Mouse (Mus musculus) left cerebral cortex, postnatal 14 days (tissue): ENCODE results near the gene Chchd2. TPM values are rescaled to one million over a fixed set of nuclear protein-coding genes. Genes with fewer than 3 reads are reported as not detected.
"Not testable (repeated sequence)": the region's sequence is repeated elsewhere in the genome, so short reads cannot be mapped to it uniquely, and the experiment has no call there.

Experiments used
- DNase-seq, 2 experiments: peaks; one replicate each; pipeline ENCODE4 v3.0.0; 2021 to 2022; ENCODE audit warnings: low spot score in 2 of 2, mixed read lengths in 1 of 2
- intact Hi-C: fragments of 180-260 bp; cut with DNase I; formaldehyde crosslinking; loops from one replicate; pipeline ENCODE4 v1.15.1; 2025
- total RNA-seq, 2 experiments: library from RNA; stranded (reverse); gene quantifications; 2 replicates each; pipeline ENCODE4 v1.2.3; 2021

Gene Chchd2
- total RNA-seq, 2 experiments from 2014 or later, result 413 to 428 TPM

DNA sequence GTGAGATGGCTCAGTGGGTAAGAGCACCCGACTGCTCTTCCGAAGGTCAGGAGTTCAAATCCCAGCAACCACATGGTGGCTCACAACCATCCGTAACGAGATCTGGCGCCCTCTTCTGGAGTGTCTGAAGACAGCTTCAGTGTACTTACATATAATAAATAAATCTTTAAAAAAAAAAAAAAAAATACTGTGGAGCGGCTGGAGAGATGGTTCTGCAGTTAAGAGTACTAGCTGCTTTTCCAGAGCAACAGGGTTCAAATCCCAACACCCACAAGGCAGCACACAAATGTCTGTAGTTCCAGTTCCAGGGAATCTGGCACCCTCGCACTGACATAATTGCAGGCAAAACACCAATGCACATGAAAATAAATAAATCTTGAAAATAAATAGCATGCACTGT lies 3.1 kb upstream of the Chchd2 start:
- DNase-seq, intact Hi-C loops: not testable (repeated sequence)

- DNase-seq, result no peak
- intact Hi-C loops, result no loop called here
Measured at GRCm38 (mm10) chr5:129886271-129886670, 999 bp downstream of the Chchd2 start.

DNA sequence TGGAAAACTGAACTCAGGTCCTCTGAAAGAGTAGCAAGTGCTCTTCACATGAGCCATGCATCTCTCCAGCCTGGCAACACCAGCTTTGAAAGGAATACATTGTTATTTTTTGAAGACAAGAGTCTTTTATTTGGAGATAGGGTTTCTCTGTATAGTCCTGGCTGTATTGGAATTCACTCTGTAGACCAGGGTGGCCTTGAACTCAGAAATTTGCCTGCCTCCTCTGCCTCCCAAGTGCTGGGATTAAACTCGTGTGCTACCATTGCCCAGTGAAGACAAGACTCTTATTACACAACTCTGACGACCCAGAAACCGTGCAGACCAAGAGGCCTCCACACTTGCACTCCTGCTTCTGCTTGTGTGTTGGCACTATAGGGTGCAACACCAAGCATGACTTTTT lies 7.4 kb downstream of the Chchd2 start:
- intact Hi-C loops, result no loop called here
- no peak for DNase-seq

DNA sequence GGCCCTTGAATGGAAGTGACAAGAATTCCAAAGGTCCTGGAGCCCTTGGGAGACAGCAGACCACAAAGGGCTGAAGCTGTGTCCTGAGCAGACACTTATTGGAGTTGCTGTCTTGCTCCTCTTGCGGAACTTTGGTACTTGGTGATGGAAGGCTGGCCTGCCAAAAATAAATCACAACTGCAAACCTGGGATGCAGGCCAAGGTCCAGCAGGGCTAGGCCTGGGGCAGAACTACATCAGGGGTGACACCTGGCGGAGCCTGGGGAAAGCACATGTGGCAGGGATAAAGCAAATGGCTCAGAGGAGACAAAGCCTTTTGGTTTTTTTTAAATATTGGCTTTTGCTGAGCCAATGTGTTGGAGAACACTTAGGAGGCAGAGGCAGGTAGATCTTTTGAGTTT lies 8.3 kb downstream of the Chchd2 start:
- DNase-seq, result peak; percentile 44 to 49
- intact Hi-C loops, result no loop called here

GRCm38 (mm10) chr5:129877731-129878455 lies 9.4 kb downstream of the Chchd2 start:
- peak; percentile 37 to 54 for DNase-seq
- intact Hi-C loops, result no loop called here

GRCm38 (mm10) chr5:129875098-129875497 lies 12.2 kb downstream of the Chchd2 start:
- DNase-seq, result no peak
- intact Hi-C loops, result no loop called here

DNA sequence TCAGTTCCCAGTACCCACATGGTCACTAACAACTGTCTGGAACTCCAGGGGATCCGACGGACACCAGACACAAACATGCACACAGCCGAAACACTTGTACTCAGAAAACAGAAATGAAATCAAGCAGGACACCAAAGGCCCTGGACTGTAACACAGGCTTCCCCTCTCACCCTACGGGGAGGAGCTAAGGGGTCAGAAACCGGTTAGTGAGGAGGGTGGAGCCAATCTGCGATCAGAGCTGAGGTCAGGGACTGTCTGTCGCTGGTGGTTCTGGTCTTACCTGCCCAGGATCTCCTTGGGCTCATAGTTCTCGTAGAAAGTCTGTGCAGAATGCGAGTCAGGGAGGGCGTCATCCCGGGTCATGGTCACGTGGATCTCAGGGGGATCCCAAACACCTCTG lies 13.3 kb downstream of the Chchd2 start:
- intact Hi-C loops, result no loop called here
- no peak for DNase-seq

DNA sequence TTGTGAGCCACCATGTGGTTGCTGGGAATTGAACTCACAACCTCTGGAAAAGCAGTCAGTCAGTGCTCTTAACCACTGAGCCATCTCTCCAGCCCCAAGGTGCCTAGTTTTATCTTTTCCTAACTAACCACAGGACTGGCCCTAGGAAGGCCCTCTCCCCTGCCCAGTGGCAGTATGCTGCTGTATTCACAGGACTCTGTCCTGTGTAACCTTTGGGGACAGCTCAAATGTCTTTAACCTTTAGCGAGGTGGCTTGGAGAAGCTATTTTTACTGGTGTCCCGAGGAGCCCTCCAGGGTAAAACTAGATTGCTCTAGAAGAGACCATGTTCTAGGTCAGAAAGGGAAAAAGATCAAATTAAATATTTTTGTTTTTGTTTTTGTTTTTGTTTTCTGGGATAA lies 16.0 kb downstream of the Chchd2 start:
- intact Hi-C loops, result no loop called here
- no peak for DNase-seq

DNA sequence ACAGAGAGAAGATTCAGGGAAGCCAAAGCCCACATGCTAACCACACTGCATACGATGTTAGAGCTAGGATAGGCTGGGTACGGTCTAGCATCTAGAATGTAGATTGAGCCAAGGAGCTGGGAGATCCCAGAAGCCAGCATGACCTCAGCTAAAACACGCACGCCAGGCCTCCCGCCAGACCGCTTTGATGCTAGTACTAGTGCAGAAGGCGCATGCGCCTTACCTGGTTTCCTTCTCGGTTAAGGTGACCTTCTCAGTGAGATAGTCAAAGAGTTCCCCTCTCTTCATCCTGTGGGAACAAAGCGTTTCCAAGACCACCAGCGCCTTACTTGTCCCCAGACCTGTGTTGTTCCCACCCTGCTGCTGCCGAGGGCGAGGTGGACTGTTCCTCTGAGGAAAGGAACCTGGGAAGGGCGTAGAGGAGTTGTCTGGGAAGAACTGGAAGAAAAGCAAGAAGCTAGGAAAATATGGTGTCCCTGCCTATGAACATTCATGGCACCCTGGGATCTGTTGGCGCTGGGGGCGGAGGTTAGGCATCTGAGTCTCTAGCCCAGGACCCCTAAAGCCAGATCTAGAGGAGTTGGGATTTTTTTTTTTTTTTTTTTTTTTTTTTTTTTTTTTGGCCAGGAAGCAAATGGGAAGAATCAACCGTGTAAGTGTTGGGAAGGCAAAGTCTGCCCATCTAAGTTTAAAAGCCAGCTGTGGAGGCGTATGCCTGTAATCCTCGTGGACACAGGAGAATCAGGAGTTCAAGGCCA lies 17.9 kb downstream of the Chchd2 start:
- DNase-seq, result no peak
- intact Hi-C loops, result no loop called here

GRCm38 (mm10) chr5:129865841-129866240 lies 21.4 kb downstream of the Chchd2 start:
- no peak for DNase-seq
- intact Hi-C loops, result no loop called here

GRCm38 (mm10) chr5:129864467-129864866 lies 22.8 kb downstream of the Chchd2 start:
- intact Hi-C loops, result no loop called here
- peak; percentile 60 to 78 for DNase-seq

- intact Hi-C loops, result no loop called here
- no peak for DNase-seq
Measured at GRCm38 (mm10) chr5:129862325-129862724, 24.9 kb downstream of the Chchd2 start.

DNA sequence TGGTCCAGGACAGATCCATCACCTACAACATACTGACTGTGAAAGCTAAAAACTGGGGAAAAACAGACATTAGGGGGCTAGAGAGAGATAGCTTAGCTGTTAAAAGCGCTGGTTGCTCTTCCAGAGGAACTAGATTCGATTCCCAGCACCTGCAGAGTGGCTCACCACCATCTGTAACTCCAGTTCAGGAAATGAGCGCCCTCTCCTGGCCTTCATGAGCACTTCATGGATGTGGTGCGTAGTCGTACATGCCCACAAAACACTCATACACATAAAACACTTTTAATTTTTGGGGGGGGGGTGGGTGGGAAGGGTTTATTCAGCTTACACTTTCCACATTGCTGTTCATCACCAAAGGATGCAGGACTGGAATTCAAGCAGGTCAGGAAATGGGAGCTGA lies 30.9 kb downstream of the Chchd2 start:
- no peak for DNase-seq
- intact Hi-C loops, result no loop called here

DNA sequence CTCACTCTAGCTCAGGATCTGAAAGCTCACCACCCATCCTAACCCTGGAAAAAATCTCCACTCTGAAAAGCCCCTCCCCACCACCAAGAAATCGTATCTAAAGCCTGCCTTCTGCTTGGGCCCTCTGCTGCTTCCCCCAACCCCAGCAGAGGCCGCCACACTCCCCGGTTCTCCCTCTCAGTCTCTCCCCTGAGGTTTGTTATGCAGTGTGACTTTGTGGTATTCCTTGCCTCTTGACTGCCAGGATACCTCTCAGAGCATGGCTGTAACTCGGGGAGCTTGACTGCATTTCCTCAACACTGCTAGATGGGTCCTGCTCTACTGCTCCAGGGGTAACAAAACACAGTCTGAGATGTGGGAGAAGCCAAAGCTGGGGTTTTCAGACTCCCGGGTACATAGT lies 32.1 kb downstream of the Chchd2 start:
- intact Hi-C loops, result no loop called here

GRCm38 (mm10) chr5:129847558-129847820 lies 39.8 kb downstream of the Chchd2 start:
- no peak for DNase-seq
- intact Hi-C loops, result no loop called here

More for the DNA sequence above, 32.1 kb downstream of the Chchd2 start:
- no peak for DNase-seq

- intact Hi-C loops, result no loop called here
- DNase-seq, result peak; percentile 97
Measured at GRCm38 (mm10) chr5:129846752-129847557, 40.3 kb downstream of the Chchd2 start, which contains the start of gene Sumf2. TSS of gene Sumf2 (plus strand) at chr5:129846986.

DNA sequence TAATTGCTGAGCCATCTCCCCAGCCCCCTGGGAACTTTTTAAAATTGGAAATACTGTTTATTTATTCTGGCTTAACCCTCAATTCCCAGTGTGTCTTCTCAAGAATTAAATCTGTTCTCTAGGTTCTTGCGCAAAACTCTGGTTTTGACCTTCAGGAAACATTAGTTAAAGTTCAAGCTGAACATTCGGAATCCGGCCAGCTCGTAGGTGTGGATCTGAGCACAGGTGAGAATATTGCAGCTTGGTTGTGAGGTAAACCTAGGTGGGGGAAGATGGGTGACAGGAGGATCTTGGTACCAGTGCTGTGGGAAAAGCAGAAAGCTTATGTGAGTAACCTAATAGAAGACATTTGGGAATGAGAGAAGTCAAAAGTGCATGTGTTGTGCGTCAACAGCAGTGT lies 42.4 kb downstream of the Chchd2 start:
- intact Hi-C loops, result no loop called here
- DNase-seq, result no peak
